7 mouse cellular contexts compared by ENCODE assay signal in genomic region chr13:34715437-34715838, GRCm38 (mm10). TPM values are rescaled to one million over a fixed set of nuclear protein-coding genes. Genes with fewer than 3 reads are reported as not detected.
A peak's percentile ranks its signal among the peaks of the same experiment; 100 is the strongest.
DNase-seq lines count a peak whose midpoint lies in the region; ATAC-seq and TF ChIP-seq lines count a peak whose summit lies in the region.

No protein-coding gene starts in this region.

- peaks cover 0 to 7% of the 10 kb centered on the region in 2 experiments; a peak in 1 of 4 replicates for H3K4me1 ChIP-seq in MEL (ENCODE audit: control insufficient read depth in 1 of 2, insufficient read depth in 2 of 2, low read length in 2 of 2)
- H3K4me1 ChIP-seq in stomach, postnatal 0 days (replicated peaks; ENCODE audit: control insufficient read depth, insufficient read depth), result 0 out of 2 replicates have a peak, but pooled peaks cover 3% of the 10 kb centered on the region

- no peak for TF ChIP-seq RAD21 in MEL (IDR thresholded peaks at IDR 0.05; ENCODE audit: low read depth, low read length)

- TF ChIP-seq CTCF in MEL (IDR thresholded peaks at IDR 0.05 in 2 of 3, conservative IDR thresholded peaks at IDR 0.05 in 1 of 3; ENCODE audit: control insufficient read depth in 1 of 3, insufficient read depth in 1 of 3, low read depth in 2 of 3, low read length in 3 of 3, poor library complexity in 1 of 3, severe bottlenecking in 1 of 3), result no peak
- no peak for TF ChIP-seq CTCF in stomach, postnatal 0 days (IDR thresholded peaks at IDR 0.05; ENCODE audit: low read depth)

- no peak overlapping the region for H3K9ac ChIP-seq in MEL (ENCODE audit: control insufficient read depth, low read depth, low read length, poor library complexity, severe bottlenecking)
- no peak overlapping the region for H3K9ac ChIP-seq in stomach, postnatal 0 days (ENCODE audit: low read length)

- no peak overlapping the region for H3K4me2 ChIP-seq in stomach, postnatal 0 days (replicated peaks; ENCODE audit: low read depth)

- no peaks in the 10 kb centered on the region for H3K9me3 ChIP-seq in MEL (replicated peaks; ENCODE audit: insufficient read depth, low read length)
- no peaks in the 10 kb centered on the region for H3K9me3 ChIP-seq in stomach, postnatal 0 days (ENCODE audit: control insufficient read depth, low read length)

- DNase-seq in 3T3-L1 (ENCODE audit: low read depth, low spot score) (peak; percentile 98), MEL (ENCODE audit: low read depth, low spot score) (peak; percentile 70)
- peak; percentile 68 to 78 for DNase-seq in frontal cortex, postnatal 36 days (ENCODE audit: low spot score in 2 of 2)
- DNase-seq in left cerebral cortex, adult 9 months (ENCODE audit: low spot score in 2 of 2), result peak; percentile 53 to 75
- peak; percentile 40 for DNase-seq in stomach, postnatal 0 days (ENCODE audit: low spot score)
- DNase-seq in spleen, postnatal 4 days (ENCODE audit: low spot score in 2 of 2), result no peak
- DNase-seq in cerebellum, adult 18-20 months, result no peak

- no peaks in the 10 kb centered on the region; a peak in 1 of 4 replicates for H3K27me3 ChIP-seq in MEL (ENCODE audit: control insufficient read depth in 1 of 2, insufficient read depth in 2 of 2, low read length in 2 of 2)
- H3K27me3 ChIP-seq in stomach, postnatal 0 days (ENCODE audit: control insufficient read depth, insufficient read depth, low read length), result no peaks in the 10 kb centered on the region

- WGBS in stomach, postnatal 0 days, result 35% methylated on average over 7 of the region's 7 CpGs

- no peaks in the 10 kb centered on the region for H3K36me3 ChIP-seq in MEL (ENCODE audit: control insufficient read depth in 1 of 2, insufficient read depth in 2 of 2, low read length in 2 of 2)
- no peaks in the 10 kb centered on the region for H3K36me3 ChIP-seq in stomach, postnatal 0 days (ENCODE audit: control insufficient read depth, insufficient read depth, low read length)

- peak; percentile 74; the same call in 1 of the 2 replicates for ATAC-seq in stomach, postnatal 0 days (ENCODE audit: low FRiP score, low TSS enrichment)

- no peak overlapping the region for H3K27ac ChIP-seq in MEL (ENCODE audit: control insufficient read depth, low read depth, low read length)
- H3K27ac ChIP-seq in stomach, postnatal 0 days (replicated peaks), result no peak overlapping the region

- H3K79me2 ChIP-seq in MEL (ENCODE audit: control insufficient read depth, insufficient read depth, low read length, poor library complexity), result no peaks in the 10 kb centered on the region

- TF ChIP-seq POLR2A in MEL (IDR thresholded peaks at IDR 0.05; ENCODE audit: control insufficient read depth in 1 of 2, insufficient read depth in 1 of 2, low read depth in 1 of 2, low read length in 2 of 2, poor library complexity in 1 of 2), result no peak

- no peak for TF ChIP-seq EP300 in MEL (IDR thresholded peaks at IDR 0.05; ENCODE audit: low read depth in 1 of 2, low read length in 2 of 2)
- no peak for TF ChIP-seq EP300 in stomach, postnatal 0 days (optimal IDR thresholded peaks at IDR 0.05)

- H3K4me3 ChIP-seq in MEL (ENCODE audit: control insufficient read depth in 1 of 2, insufficient read depth in 1 of 2, low read depth in 2 of 2, low read length in 2 of 2), result no peak overlapping the region
- H3K4me3 ChIP-seq in stomach, postnatal 0 days (ENCODE audit: low read depth, low read length), result no peak overlapping the region

TF ChIP-seq in MEL, 35 proteins besides CTCF, POLR2A, EP300 and RAD21:
- TF ChIP-seq SMC3 (IDR thresholded peaks at IDR 0.05; ENCODE audit: low read depth, low read length) (no peak), NELFE (IDR thresholded peaks at IDR 0.05; ENCODE audit: low read depth, low read length) (no peak), ETS1 (IDR thresholded peaks at IDR 0.05; ENCODE audit: low read depth, low read length) (no peak), NRF1 (IDR thresholded peaks at IDR 0.05; ENCODE audit: insufficient read depth, low read depth, low read length, poor library complexity, severe bottlenecking) (no peak), USF2 (IDR thresholded peaks at IDR 0.05; ENCODE audit: borderline replicate concordance in 1 of 2, insufficient read depth in 1 of 2, low read depth in 1 of 2, low read length in 2 of 2) (no peak)

RNA-seq across cellular contexts. Expression of gene Fam50b, which starts 19.2 kb away (rescaled TPM):
- not detected in 2 replicates for total RNA-seq in MEL (2012; rRNA removed)
- not detected for polyA plus RNA-seq in MEL (2012; ENCODE audit: insufficient read depth in 1 of 2, insufficient read length in 2 of 2, low read depth in 1 of 2, low replicate concordance in 2 of 2, missing spikeins in 1 of 2)
- polyA plus RNA-seq in stomach, postnatal 0 days (2015; fragmentation: Nextera tagmentation; extraction: Ambion mirVana), result 0.07 TPM in 1 of 2 replicates, not detected in the other

Comparison
In these comparisons a context has a peak if more than half of its experiments do, and no peak if none do; other contexts are left out.
1. DNase-seq: peak in 3T3-L1 (single experiment), MEL (single experiment), frontal cortex, postnatal 36 days (2 of 2), left cerebral cortex, adult 9 months (2 of 2) and stomach, postnatal 0 days (single experiment); none in spleen, postnatal 4 days (0 of 2) and cerebellum, adult 18-20 months (0 of 2).